ENCODE assay signal across 19 mouse cellular contexts in genomic region chr15:6466995-6467394, GRCm38 (mm10). TPM values are rescaled to one million over a fixed set of nuclear protein-coding genes. Genes with fewer than 3 reads are reported as not detected.
"Had no signal": no experiment of that assay in that cellular context is flagged by ENCODE, and none has a peak within 500 bp of the region (broad histone marks: within the 10 kb centered on the region; RNA-seq: fewer than 3 reads in every experiment).

No protein-coding gene starts in this region.

- H3K9me3 ChIP-seq: midbrain, embryonic 13.5 days; neural tube, embryonic 15.5 days had no signal

- H3K36me3 ChIP-seq: midbrain, embryonic 13.5 days; neural tube, embryonic 15.5 days had no signal

- H3K4me2 ChIP-seq: midbrain, embryonic 13.5 days; neural tube, embryonic 15.5 days had no signal

- H3K4me1 ChIP-seq: midbrain, embryonic 13.5 days; neural tube, embryonic 15.5 days had no signal

- ATAC-seq: midbrain, embryonic 13.5 days had no signal

- H3K27ac ChIP-seq: layer of hippocampus, adult 2 months; liver, embryonic 14.5 days; midbrain, embryonic 13.5 days; neural tube, embryonic 15.5 days had no signal

- H3K4me3 ChIP-seq: layer of hippocampus, adult 2 months; midbrain, embryonic 13.5 days; myocyte; neural tube, embryonic 15.5 days had no signal

- H3K9ac ChIP-seq: liver, embryonic 14.5 days; midbrain, embryonic 13.5 days; neural tube, embryonic 15.5 days had no signal

- H3K27me3 ChIP-seq: midbrain, embryonic 13.5 days; neural tube, embryonic 15.5 days had no signal

- DNase-seq: kidney, postnatal 10 days; kidney, postnatal 4 days; left cerebral cortex, postnatal 4 days; lung, adult 18-20 months; lung, postnatal 36 days; right cerebral cortex, adult 18-20 months; right cerebral cortex, postnatal 25 days had no signal

RNA-seq across cellular contexts. Expression of gene C9, which starts 21.9 kb away (rescaled TPM):
- total RNA-seq: layer of hippocampus, adult 2 months; layer of hippocampus, postnatal 10 days; left cerebral cortex, postnatal 4 days; megakaryocyte progenitor cell, adult 5-6 weeks had no signal
- polyA plus RNA-seq: kidney, embryonic 14.5 days; lung, embryonic 16.5 days; midbrain, embryonic 13.5 days; myocyte; neural tube, embryonic 11.5 days; neural tube, embryonic 15.5 days; small intestine, adult 2 months; thymus, postnatal 0 days had no signal
